ENCODE assay signal across 20 mouse cellular contexts in the genomic region with DNA sequence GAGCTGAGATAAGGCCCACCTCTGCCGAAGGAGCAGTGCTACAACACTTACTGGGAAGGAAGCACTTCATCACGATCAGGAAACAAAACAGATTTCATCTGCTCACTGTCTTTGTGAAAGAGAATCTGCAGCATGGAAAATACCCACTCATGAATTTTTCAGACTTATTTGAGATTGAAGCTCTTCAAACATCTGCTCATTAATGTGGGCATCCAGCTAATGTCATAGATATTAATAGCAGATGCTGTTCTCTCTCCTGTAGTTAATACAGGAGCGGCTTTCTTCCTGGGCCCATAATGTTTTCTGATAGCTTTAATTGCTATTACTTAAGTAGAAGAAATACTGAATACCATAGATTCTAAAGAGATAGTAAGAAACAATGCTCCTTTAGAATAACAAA.
DNase-seq lines count a peak whose midpoint lies in the region; ATAC-seq and TF ChIP-seq lines count a peak whose summit lies in the region.
"Had no signal": no experiment of that assay in that cellular context is flagged by ENCODE, and none has a peak within 500 bp of the region (broad histone marks: within the 10 kb centered on the region; RNA-seq: fewer than 3 reads in every experiment).

No protein-coding gene starts in this region.

- peak overlapping the region; percentile 74 for H3K27ac ChIP-seq in forebrain, embryonic 12.5 days
- no peak overlapping the region for H3K27ac ChIP-seq in forebrain, embryonic 11.5 days (ENCODE audit: low read depth, low read length)
- H3K27ac ChIP-seq in midbrain, embryonic 13.5 days: peak overlapping the region; percentile 80
- H3K27ac ChIP-seq in midbrain, embryonic 11.5 days (ENCODE audit: low read depth, low read length): no peak overlapping the region
- H3K27ac ChIP-seq in hindbrain, postnatal 0 days: peak overlapping the region; percentile 46; the same call in 1 of the 2 replicates
- H3K27ac ChIP-seq: heart, embryonic 13.5 days; intestine, embryonic 15.5 days; kidney, embryonic 15.5 days; limb, embryonic 13.5 days; liver, embryonic 13.5 days; stomach, postnatal 0 days had no signal

- H3K4me2 ChIP-seq in forebrain, embryonic 12.5 days: no peak overlapping the region
- no peak overlapping the region for H3K4me2 ChIP-seq in forebrain, embryonic 11.5 days (ENCODE audit: low read depth, low read length, severe bottlenecking)
- H3K4me2 ChIP-seq in midbrain, embryonic 13.5 days (replicated peaks): no peak overlapping the region
- H3K4me2 ChIP-seq in midbrain, embryonic 11.5 days: no peak overlapping the region
- H3K4me2 ChIP-seq in hindbrain, postnatal 0 days (ENCODE audit: low read depth, low read length): no peak overlapping the region
- H3K4me2 ChIP-seq: heart, embryonic 13.5 days; intestine, embryonic 15.5 days; kidney, embryonic 15.5 days; limb, embryonic 13.5 days; liver, embryonic 13.5 days; lung, embryonic 14.5 days had no signal

- no peak for DNase-seq in forebrain, embryonic 11.5 days (ENCODE audit: low spot score)
- DNase-seq in midbrain, embryonic 11.5 days (ENCODE audit: low spot score, missing footprints): no peak
- peak; percentile 16 for DNase-seq in hindbrain, postnatal 0 days (ENCODE audit: low spot score)
- no peak for DNase-seq in urinary bladder, postnatal 25 days (ENCODE audit: low spot score)
- no peak for DNase-seq in kidney, adult 8-10 months
- no peak for DNase-seq in cerebellum, postnatal 4 days (ENCODE audit: low spot score in 2 of 2)
- DNase-seq: cerebellum, adult 11 months; cerebellum, postnatal 14 days; gastrocnemius, postnatal 10 days; kidney, postnatal 4 days; liver, embryonic 13.5 days had no signal

- H3K36me3 ChIP-seq in forebrain, embryonic 12.5 days (replicated peaks): no peaks in the 10 kb centered on the region
- H3K36me3 ChIP-seq in forebrain, embryonic 11.5 days (ENCODE audit: control insufficient read depth, insufficient read depth, low read length): no peaks in the 10 kb centered on the region
- H3K36me3 ChIP-seq in midbrain, embryonic 13.5 days: no peaks in the 10 kb centered on the region
- H3K36me3 ChIP-seq in midbrain, embryonic 11.5 days (ENCODE audit: control insufficient read depth, insufficient read depth, low read length): no peaks in the 10 kb centered on the region
- H3K36me3 ChIP-seq in hindbrain, postnatal 0 days (ENCODE audit: insufficient read depth, low read length): no peaks in the 10 kb centered on the region
- H3K36me3 ChIP-seq: intestine, embryonic 15.5 days; kidney, embryonic 15.5 days; limb, embryonic 13.5 days; liver, embryonic 13.5 days had no signal

- peaks cover 24% of the 10 kb centered on the region for H3K4me1 ChIP-seq in forebrain, embryonic 12.5 days
- H3K4me1 ChIP-seq in forebrain, embryonic 11.5 days (replicated peaks; ENCODE audit: control insufficient read depth, insufficient read depth, low read length): peaks cover 10% of the 10 kb centered on the region; the same call in 1 of the 2 replicates
- H3K4me1 ChIP-seq in midbrain, embryonic 13.5 days (replicated peaks): peaks cover 29% of the 10 kb centered on the region
- H3K4me1 ChIP-seq in midbrain, embryonic 11.5 days (ENCODE audit: control insufficient read depth, insufficient read depth, low read length): peaks cover 9% of the 10 kb centered on the region; the same call in 1 of the 2 replicates
- H3K4me1 ChIP-seq in hindbrain, postnatal 0 days (ENCODE audit: insufficient read depth, low read length): 0 out of 2 replicates have a peak, but pooled peaks cover 5% of the 10 kb centered on the region
- H3K4me1 ChIP-seq: intestine, embryonic 15.5 days; kidney, embryonic 15.5 days; liver, embryonic 13.5 days had no signal

- H3K9me3 ChIP-seq in forebrain, embryonic 12.5 days: no peaks in the 10 kb centered on the region
- no peaks in the 10 kb centered on the region for H3K9me3 ChIP-seq in forebrain, embryonic 11.5 days (ENCODE audit: control insufficient read depth, low read length)
- H3K9me3 ChIP-seq in midbrain, embryonic 13.5 days: no peaks in the 10 kb centered on the region
- H3K9me3 ChIP-seq in midbrain, embryonic 11.5 days (ENCODE audit: control insufficient read depth, low read length): no peaks in the 10 kb centered on the region
- no peaks in the 10 kb centered on the region for H3K9me3 ChIP-seq in hindbrain, postnatal 0 days (ENCODE audit: low read length)
- H3K9me3 ChIP-seq: heart, embryonic 13.5 days; intestine, embryonic 15.5 days; kidney, embryonic 15.5 days; limb, embryonic 13.5 days; liver, embryonic 13.5 days had no signal

- ATAC-seq in forebrain, embryonic 12.5 days (ENCODE audit: low FRiP score): no peak
- no peak for ATAC-seq in forebrain, embryonic 11.5 days (replicated peaks; ENCODE audit: low FRiP score)
- ATAC-seq in midbrain, embryonic 13.5 days: no peak
- no peak for ATAC-seq in midbrain, embryonic 11.5 days (ENCODE audit: low FRiP score)
- no peak for ATAC-seq in hindbrain, postnatal 0 days
- ATAC-seq: activated CD4-positive, CD25-positive, alpha-beta regulatory T cell, adult 4 months had no signal

- no peak for TF ChIP-seq CTCF in hindbrain, postnatal 0 days (IDR thresholded peaks at IDR 0.05; ENCODE audit: low read depth)

- 54% methylated on average over 3 of the region's 3 CpGs for WGBS in forebrain, embryonic 12.5 days
- 74% methylated on average over 3 of the region's 3 CpGs for WGBS in forebrain, embryonic 11.5 days
- 66% methylated on average over 3 of the region's 3 CpGs for WGBS in midbrain, embryonic 13.5 days
- 90% methylated on average over 3 of the region's 3 CpGs for WGBS in midbrain, embryonic 11.5 days
- WGBS in hindbrain, postnatal 0 days: 61% methylated on average over 3 of the region's 3 CpGs

- peaks cover 9% of the 10 kb centered on the region; the same call in 1 of the 2 replicates for H3K27me3 ChIP-seq in forebrain, embryonic 12.5 days
- H3K27me3 ChIP-seq in forebrain, embryonic 11.5 days (ENCODE audit: control insufficient read depth, insufficient read depth, low read length): no peaks in the 10 kb centered on the region
- H3K27me3 ChIP-seq in midbrain, embryonic 13.5 days: no peaks in the 10 kb centered on the region
- no peaks in the 10 kb centered on the region for H3K27me3 ChIP-seq in midbrain, embryonic 11.5 days (ENCODE audit: control insufficient read depth, insufficient read depth, low read length)
- no peaks in the 10 kb centered on the region for H3K27me3 ChIP-seq in hindbrain, postnatal 0 days (ENCODE audit: insufficient read depth, low read length)
- H3K27me3 ChIP-seq: heart, embryonic 13.5 days; intestine, embryonic 15.5 days had no signal

- H3K9ac ChIP-seq in forebrain, embryonic 12.5 days: no peak overlapping the region
- H3K9ac ChIP-seq in forebrain, embryonic 11.5 days (ENCODE audit: low read length): no peak overlapping the region
- H3K9ac ChIP-seq in midbrain, embryonic 13.5 days (replicated peaks): no peak overlapping the region
- no peak overlapping the region for H3K9ac ChIP-seq in midbrain, embryonic 11.5 days (ENCODE audit: low read length)
- no peak overlapping the region for H3K9ac ChIP-seq in hindbrain, postnatal 0 days (replicated peaks; ENCODE audit: low read length)
- H3K9ac ChIP-seq: heart, embryonic 13.5 days; intestine, embryonic 15.5 days; kidney, embryonic 15.5 days; limb, embryonic 13.5 days; liver, embryonic 13.5 days; lung, embryonic 14.5 days had no signal

- H3K4me3 ChIP-seq in forebrain, embryonic 12.5 days (replicated peaks): no peak overlapping the region
- no peak overlapping the region for H3K4me3 ChIP-seq in forebrain, embryonic 11.5 days (ENCODE audit: low read depth, low read length)
- no peak overlapping the region for H3K4me3 ChIP-seq in midbrain, embryonic 13.5 days (replicated peaks)
- H3K4me3 ChIP-seq in midbrain, embryonic 11.5 days (ENCODE audit: low read depth, low read length): no peak overlapping the region
- H3K4me3 ChIP-seq in hindbrain, postnatal 0 days (ENCODE audit: low read length): no peak overlapping the region
- H3K4me3 ChIP-seq: heart, embryonic 13.5 days; intestine, embryonic 15.5 days; kidney, embryonic 15.5 days; limb, embryonic 13.5 days; liver, embryonic 13.5 days had no signal

Comparison
In these comparisons a context has a peak if more than half of its experiments do, and no peak if none do; other contexts are left out.
1. H3K27ac ChIP-seq: peak in forebrain, embryonic 12.5 days (single experiment), midbrain, embryonic 13.5 days (single experiment) and hindbrain, postnatal 0 days (single experiment); none in forebrain, embryonic 11.5 days (single experiment) and midbrain, embryonic 11.5 days (single experiment).